Mouse (Mus musculus): ENCODE data around the gene Stk10. TPM values are rescaled to one million over a fixed set of nuclear protein-coding genes. Genes with fewer than 3 reads are reported as not detected.
"Not testable (repeated sequence)": the region's sequence is repeated elsewhere in the genome, so short reads cannot be mapped to it uniquely, and the experiment has no call there.

Gene Stk10
- polyA plus RNA-seq, 1 experiment from 2014 or later, result 5.2 TPM

DNA sequence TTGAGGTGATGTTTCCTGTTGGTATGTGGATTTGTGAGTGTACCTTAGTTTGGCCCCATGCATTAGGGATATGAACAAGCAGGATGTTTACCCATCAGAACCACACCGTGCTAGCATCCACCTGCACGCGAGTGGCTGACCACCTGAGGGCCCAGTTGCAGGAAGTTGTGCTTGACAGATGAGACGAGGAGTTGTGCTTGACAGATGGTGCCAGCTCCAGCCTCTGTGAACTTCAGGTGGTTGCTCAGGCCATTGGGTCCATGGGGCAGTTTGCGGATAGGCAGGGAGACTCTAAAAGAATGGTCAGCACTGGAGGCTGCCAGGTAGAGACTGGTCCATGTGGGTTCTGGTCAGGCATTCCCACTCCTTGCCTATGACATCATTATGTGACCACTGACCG, 83.0 kb downstream of the Stk10 start:
- no peak overlapping the region for H3K4me2 ChIP-seq (ENCODE audit: low read depth, low read length)
- H3K9ac ChIP-seq (ENCODE audit: low read depth, low read length), result no peak overlapping the region

DNA sequence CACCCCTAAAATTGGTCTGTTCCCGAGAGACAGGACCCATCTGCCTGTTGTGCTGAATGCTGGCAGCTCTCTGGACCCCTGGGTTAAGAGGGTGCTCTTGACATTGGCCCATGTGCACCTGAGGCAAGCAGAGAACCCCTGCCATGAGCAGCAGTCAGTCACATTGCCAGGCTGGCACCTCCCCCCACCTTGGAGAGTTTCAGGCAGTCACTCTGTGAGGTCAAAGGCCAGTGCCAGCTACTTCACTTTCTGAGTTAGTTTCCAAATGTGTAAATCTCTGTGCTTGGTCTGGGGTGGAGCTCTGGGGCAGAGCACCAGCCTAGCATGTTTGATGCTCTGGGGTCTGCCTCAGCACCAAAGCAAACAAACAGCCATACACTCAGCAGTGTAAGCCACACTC, 84.9 kb downstream of the Stk10 start:
- Histone ChIP-seq H3K27me3 (replicated peaks; ENCODE audit: control insufficient read depth, insufficient read depth, low read length) (no peaks in the 10 kb centered on the region), H3K9ac (ENCODE audit: low read depth, low read length) (no peak overlapping the region), H3K9me3 (ENCODE audit: control insufficient read depth, low read length) (no peaks in the 10 kb centered on the region), H3K4me3 (ENCODE audit: low read length) (no peak overlapping the region), H3K27ac (ENCODE audit: low read length) (no peak overlapping the region), H3K4me1 (ENCODE audit: control insufficient read depth, insufficient read depth, low read length) (peaks cover 16% of the 10 kb centered on the region), H3K4me2 (ENCODE audit: low read depth, low read length) (no peak overlapping the region), H3K36me3 (ENCODE audit: control insufficient read depth, insufficient read depth, low read length) (no peaks in the 10 kb centered on the region)
- no peak for ATAC-seq
- 100% methylated on average over 1 of the region's 1 CpGs for WGBS

More for the DNA sequence above, 83.0 kb downstream of the Stk10 start:
- H3K4me1 ChIP-seq (ENCODE audit: control insufficient read depth, insufficient read depth, low read length), result peaks cover 16% of the 10 kb centered on the region
- H3K4me3 ChIP-seq (ENCODE audit: low read length), result no peak overlapping the region
- no peak overlapping the region for H3K27ac ChIP-seq (ENCODE audit: low read length)
- WGBS, result 72% methylated on average over 6 of the region's 6 CpGs
- no peaks in the 10 kb centered on the region for H3K27me3 ChIP-seq (replicated peaks; ENCODE audit: control insufficient read depth, insufficient read depth, low read length)
- ATAC-seq, result no peak
- no peaks in the 10 kb centered on the region for H3K36me3 ChIP-seq (ENCODE audit: control insufficient read depth, insufficient read depth, low read length)
- H3K9me3 ChIP-seq (ENCODE audit: control insufficient read depth, low read length), result no peaks in the 10 kb centered on the region

DNA sequence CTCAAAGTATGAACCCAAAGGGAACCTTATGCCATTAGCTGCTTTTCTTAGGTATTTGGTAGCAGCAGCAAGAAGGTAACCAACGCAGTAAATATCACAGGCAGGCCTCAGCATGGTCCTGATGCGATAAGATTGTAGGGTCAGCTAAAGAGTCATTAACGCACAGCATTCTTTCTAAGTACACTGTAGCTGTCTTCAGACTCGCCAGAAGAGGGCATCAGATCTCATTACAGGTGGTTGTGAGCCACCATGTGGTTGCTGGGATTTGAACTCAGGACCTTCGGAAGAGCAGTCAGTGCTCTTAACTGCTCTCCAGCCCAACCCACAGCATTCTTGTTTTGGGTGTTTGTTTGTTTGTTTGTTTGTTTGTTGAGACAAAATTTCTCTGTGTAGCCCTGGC, 85.5 kb downstream of the Stk10 start:
- H3K27me3 ChIP-seq (replicated peaks; ENCODE audit: control insufficient read depth, insufficient read depth, low read length); H3K4me3 ChIP-seq (ENCODE audit: low read length); H3K9ac ChIP-seq (ENCODE audit: low read depth, low read length); H3K9me3 ChIP-seq (ENCODE audit: control insufficient read depth, low read length); H3K36me3 ChIP-seq (ENCODE audit: control insufficient read depth, insufficient read depth, low read length); ATAC-seq; H3K4me2 ChIP-seq (ENCODE audit: low read depth, low read length): not testable (repeated sequence)
- Histone ChIP-seq H3K4me1 (ENCODE audit: control insufficient read depth, insufficient read depth, low read length) (peaks cover 16% of the 10 kb centered on the region), H3K27ac (ENCODE audit: low read length) (peak overlapping the region; percentile 92)
- 86% methylated on average over 5 of the region's 5 CpGs for WGBS

DNA sequence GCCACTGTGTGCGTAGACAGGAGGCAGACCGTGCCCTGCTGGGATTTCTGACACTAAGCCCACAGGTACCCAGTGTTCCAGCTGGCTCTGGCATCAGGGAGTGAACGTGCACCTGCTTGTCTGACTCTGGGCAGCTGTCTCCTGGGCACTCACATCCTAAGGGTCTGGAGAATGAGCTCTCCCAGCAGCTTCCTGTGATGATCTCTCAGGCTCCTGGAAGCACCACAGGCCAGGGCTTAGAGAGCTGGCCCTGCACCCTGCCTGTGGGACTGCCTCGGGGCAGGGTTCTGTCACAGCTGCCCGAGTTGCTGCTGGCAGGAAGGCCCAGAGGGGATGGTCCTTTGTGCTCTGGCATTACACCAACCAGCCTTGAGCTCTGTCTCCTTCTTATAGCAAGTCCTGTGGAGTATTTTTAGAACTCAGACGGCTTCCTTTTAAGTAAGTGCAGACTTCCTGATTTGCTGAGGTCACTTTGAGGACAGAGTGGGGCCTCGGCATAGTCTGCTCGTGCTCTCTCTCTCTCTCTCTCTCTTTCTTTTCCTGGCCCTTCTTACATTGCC, 86.2 kb downstream of the Stk10 start:
- ATAC-seq, result peak; percentile 86
- Histone ChIP-seq H3K4me1 (ENCODE audit: control insufficient read depth, insufficient read depth, low read length) (peaks cover 16% of the 10 kb centered on the region), H3K27me3 (replicated peaks; ENCODE audit: control insufficient read depth, insufficient read depth, low read length) (no peaks in the 10 kb centered on the region), H3K4me3 (ENCODE audit: low read length) (no peak overlapping the region), H3K4me2 (ENCODE audit: low read depth, low read length) (0 out of 2 replicates have a peak overlapping the region, but pooled peaks have one; percentile 8), H3K36me3 (ENCODE audit: control insufficient read depth, insufficient read depth, low read length) (no peaks in the 10 kb centered on the region), H3K9ac (ENCODE audit: low read depth, low read length) (peak overlapping the region; percentile 49; the same call in 1 of the 2 replicates), H3K27ac (ENCODE audit: low read length) (peak overlapping the region; percentile 92), H3K9me3 (ENCODE audit: control insufficient read depth, low read length) (no peaks in the 10 kb centered on the region)
- 32% methylated on average over 8 of the region's 8 CpGs for WGBS

DNA sequence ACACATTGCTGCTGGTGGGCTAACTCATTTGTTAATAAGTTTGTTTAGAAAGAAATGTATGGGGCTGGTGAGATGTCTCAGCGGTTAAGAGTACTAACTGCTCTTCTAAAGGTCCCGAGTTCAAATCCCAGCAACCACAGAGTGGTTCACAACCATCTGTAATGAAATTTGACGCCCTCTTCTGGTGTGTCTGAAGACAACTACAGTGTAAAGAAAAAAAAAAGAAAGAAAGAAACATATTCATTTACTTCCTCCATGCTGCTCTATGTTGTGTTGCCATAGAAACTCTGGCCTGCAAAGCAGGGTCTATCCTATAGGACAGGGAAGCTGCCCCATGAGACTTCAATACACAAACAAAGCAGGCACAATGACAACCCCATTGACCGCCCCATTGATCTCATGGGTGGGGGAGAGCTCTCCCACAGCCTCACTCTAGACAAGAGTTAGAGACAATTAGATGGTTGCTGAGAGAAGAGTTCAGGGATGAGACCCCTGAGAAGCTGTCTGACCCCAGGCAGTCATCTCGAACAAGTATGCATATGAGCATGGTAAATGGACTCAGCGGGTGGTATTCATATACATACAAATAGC, 86.9 kb downstream of the Stk10 start:
- WGBS, result 76% methylated on average over 6 of the region's 6 CpGs
- no peak overlapping the region for H3K4me2 ChIP-seq (ENCODE audit: low read depth, low read length)
- no peak for ATAC-seq
- H3K36me3 ChIP-seq (ENCODE audit: control insufficient read depth, insufficient read depth, low read length), result no peaks in the 10 kb centered on the region
- H3K27ac ChIP-seq (ENCODE audit: low read length), result peak overlapping the region; percentile 92
- H3K9me3 ChIP-seq (ENCODE audit: control insufficient read depth, low read length), result no peaks in the 10 kb centered on the region
- H3K4me1 ChIP-seq (ENCODE audit: control insufficient read depth, insufficient read depth, low read length), result peaks cover 16% of the 10 kb centered on the region
- no peak overlapping the region for H3K4me3 ChIP-seq (ENCODE audit: low read length)
- no peaks in the 10 kb centered on the region for H3K27me3 ChIP-seq (replicated peaks; ENCODE audit: control insufficient read depth, insufficient read depth, low read length)
- no peak overlapping the region for H3K9ac ChIP-seq (ENCODE audit: low read depth, low read length)

DNA sequence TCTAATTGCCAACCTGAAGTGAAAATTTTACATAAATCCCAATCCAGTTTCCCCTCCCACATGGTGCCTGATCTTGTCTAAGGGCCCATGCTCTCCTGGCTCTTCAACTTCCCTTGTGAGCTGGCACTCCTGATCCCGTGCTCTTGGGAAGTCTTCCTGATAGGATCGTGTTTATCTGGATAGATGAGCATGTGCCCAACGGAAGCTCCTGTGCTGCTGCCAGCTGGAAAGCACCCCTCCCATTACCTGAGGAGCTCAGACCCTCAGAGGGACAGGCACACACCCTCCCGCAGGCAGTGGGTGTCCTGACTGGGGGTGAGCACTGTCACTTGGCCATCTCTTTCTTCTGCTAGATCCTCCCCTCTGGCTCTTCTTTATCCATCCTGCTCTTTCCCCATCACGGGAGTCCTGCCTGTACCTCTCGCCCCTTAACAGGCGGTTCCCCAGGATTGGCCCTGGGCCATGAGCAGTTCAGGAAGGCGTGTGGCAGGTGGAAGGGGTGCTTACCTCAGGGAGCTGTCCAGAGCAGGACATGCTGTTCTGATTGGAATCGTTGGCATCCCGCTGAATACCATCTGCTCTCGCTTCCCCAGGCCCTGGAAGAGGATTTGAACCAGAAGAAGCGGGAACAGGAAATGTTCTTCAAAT, 88.8 kb downstream of the Stk10 start:
- no peaks in the 10 kb centered on the region for H3K36me3 ChIP-seq (ENCODE audit: control insufficient read depth, insufficient read depth, low read length)
- no peak overlapping the region for H3K4me3 ChIP-seq (ENCODE audit: low read length)
- H3K27me3 ChIP-seq (replicated peaks; ENCODE audit: control insufficient read depth, insufficient read depth, low read length), result no peaks in the 10 kb centered on the region
- no peak for ATAC-seq
- peaks cover 16% of the 10 kb centered on the region for H3K4me1 ChIP-seq (ENCODE audit: control insufficient read depth, insufficient read depth, low read length)
- no peaks in the 10 kb centered on the region for H3K9me3 ChIP-seq (ENCODE audit: control insufficient read depth, low read length)
- H3K4me2 ChIP-seq (ENCODE audit: low read depth, low read length), result no peak overlapping the region
- WGBS, result 74% methylated on average over 12 of the region's 12 CpGs
- no peak overlapping the region for H3K9ac ChIP-seq (ENCODE audit: low read depth, low read length)
- no peak overlapping the region for H3K27ac ChIP-seq (ENCODE audit: low read length)

DNA sequence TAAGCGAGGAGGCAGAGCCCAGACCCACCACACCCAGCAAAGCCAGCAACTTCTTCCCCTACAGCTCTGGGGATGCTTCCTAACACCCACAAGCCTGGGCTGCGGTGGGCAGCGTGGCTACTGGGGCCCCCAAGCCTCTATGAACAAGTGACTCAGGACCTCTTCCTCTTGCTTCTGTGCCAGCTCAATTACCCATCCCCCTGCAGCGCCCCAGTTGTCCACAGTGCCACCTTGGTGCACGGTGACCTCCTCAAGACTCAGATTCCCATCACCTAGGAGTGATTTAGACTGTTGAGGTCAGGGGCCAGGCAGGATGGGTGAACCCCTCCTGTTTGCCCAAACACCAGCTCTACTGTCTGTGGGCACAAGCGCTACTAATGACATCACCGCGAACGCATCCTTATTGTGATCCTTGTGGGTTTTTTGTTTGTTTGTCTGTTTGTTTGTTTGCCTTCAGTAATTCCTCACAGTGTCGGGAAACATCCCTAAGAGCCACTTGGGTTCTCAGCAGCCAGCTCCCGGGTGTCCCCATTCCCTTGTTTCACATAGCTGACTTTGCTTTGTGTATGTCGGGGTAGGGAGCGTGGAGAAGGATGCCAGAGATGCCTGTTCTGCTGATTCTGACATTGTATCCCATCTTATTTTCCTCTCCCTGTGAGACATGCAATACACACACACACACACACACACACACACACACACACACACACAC, 89.5 kb downstream of the Stk10 start:
- ATAC-seq, result no peak
- H3K4me3 ChIP-seq (ENCODE audit: low read length), result no peak overlapping the region
- H3K36me3 ChIP-seq (ENCODE audit: control insufficient read depth, insufficient read depth, low read length), result no peaks in the 10 kb centered on the region

DNA sequence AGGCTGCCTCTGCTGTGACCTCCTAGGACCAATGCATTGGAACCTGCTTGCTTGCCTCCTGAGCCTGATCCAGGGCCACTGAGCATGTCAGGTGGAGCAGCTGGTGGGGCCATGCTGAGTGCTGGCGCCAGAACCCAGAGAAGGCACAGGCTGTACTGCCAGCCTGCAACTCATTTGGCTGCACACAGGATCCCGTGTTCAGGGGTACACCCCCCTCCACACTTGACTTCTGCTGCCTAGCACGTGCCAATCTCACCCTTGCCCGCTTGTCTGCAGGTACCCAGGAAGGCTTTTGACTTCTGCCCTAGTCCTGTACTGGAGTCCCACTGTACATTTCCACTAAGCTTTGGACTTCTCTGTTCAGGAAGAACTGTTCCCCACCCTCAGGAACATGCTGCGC, 90.1 kb downstream of the Stk10 start:
- H3K27me3 ChIP-seq (replicated peaks; ENCODE audit: control insufficient read depth, insufficient read depth, low read length), result no peaks in the 10 kb centered on the region
- no peak overlapping the region for H3K27ac ChIP-seq (ENCODE audit: low read length)
- H3K4me1 ChIP-seq (ENCODE audit: control insufficient read depth, insufficient read depth, low read length), result peaks cover 12% of the 10 kb centered on the region
- no peak overlapping the region for H3K4me3 ChIP-seq (ENCODE audit: low read length)
- no peak overlapping the region for H3K9ac ChIP-seq (ENCODE audit: low read depth, low read length)
- H3K9me3 ChIP-seq (ENCODE audit: control insufficient read depth, low read length), result no peaks in the 10 kb centered on the region
- 83% methylated on average over 5 of the region's 5 CpGs for WGBS
- H3K36me3 ChIP-seq (ENCODE audit: control insufficient read depth, insufficient read depth, low read length), result no peaks in the 10 kb centered on the region
- H3K4me2 ChIP-seq (ENCODE audit: low read depth, low read length), result no peak overlapping the region
- ATAC-seq, result no peak

More for the DNA sequence above, 89.5 kb downstream of the Stk10 start:
- no peaks in the 10 kb centered on the region for H3K9me3 ChIP-seq (ENCODE audit: control insufficient read depth, low read length)
- no peaks in the 10 kb centered on the region for H3K27me3 ChIP-seq (replicated peaks; ENCODE audit: control insufficient read depth, insufficient read depth, low read length)
- H3K27ac ChIP-seq (ENCODE audit: low read length), result no peak overlapping the region
- no peak overlapping the region for H3K9ac ChIP-seq (ENCODE audit: low read depth, low read length)
- no peak overlapping the region for H3K4me2 ChIP-seq (ENCODE audit: low read depth, low read length)
- H3K4me1 ChIP-seq (ENCODE audit: control insufficient read depth, insufficient read depth, low read length), result peaks cover 16% of the 10 kb centered on the region
- WGBS, result 87% methylated on average over 13 of the region's 13 CpGs

DNA sequence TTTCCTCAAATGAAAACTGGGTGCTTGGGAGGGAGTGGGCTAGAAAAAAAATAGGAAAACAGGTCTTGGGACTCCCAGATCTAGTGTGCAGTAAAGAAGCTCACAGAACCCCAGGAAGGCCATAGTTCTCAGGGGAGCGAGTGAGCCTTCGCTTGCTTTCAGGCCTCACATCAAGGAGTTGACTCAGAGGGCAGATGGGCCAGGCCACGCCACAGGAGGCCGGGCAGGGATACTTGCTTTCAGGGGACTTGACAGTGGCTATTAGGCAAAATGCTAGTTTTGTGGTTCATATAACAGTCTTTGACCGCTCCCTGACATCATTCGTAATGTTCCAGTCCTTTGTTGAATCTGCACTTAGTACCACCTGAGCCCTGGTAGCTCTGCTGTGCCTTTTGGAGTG, 90.8 kb downstream of the Stk10 start:
- Histone ChIP-seq H3K4me2 (ENCODE audit: low read depth, low read length) (no peak overlapping the region), H3K9ac (ENCODE audit: low read depth, low read length) (no peak overlapping the region), H3K36me3 (ENCODE audit: control insufficient read depth, insufficient read depth, low read length) (no peaks in the 10 kb centered on the region), H3K9me3 (ENCODE audit: control insufficient read depth, low read length) (no peaks in the 10 kb centered on the region), H3K4me3 (ENCODE audit: low read length) (no peak overlapping the region), H3K27me3 (replicated peaks; ENCODE audit: control insufficient read depth, insufficient read depth, low read length) (no peaks in the 10 kb centered on the region), H3K27ac (ENCODE audit: low read length) (no peak overlapping the region), H3K4me1 (ENCODE audit: control insufficient read depth, insufficient read depth, low read length) (peaks cover 8% of the 10 kb centered on the region)
- WGBS, result 82% methylated on average over 6 of the region's 6 CpGs
- ATAC-seq, result no peak
